Mouse (Mus musculus): ENCODE measurements around the gene Aen.

DNA sequence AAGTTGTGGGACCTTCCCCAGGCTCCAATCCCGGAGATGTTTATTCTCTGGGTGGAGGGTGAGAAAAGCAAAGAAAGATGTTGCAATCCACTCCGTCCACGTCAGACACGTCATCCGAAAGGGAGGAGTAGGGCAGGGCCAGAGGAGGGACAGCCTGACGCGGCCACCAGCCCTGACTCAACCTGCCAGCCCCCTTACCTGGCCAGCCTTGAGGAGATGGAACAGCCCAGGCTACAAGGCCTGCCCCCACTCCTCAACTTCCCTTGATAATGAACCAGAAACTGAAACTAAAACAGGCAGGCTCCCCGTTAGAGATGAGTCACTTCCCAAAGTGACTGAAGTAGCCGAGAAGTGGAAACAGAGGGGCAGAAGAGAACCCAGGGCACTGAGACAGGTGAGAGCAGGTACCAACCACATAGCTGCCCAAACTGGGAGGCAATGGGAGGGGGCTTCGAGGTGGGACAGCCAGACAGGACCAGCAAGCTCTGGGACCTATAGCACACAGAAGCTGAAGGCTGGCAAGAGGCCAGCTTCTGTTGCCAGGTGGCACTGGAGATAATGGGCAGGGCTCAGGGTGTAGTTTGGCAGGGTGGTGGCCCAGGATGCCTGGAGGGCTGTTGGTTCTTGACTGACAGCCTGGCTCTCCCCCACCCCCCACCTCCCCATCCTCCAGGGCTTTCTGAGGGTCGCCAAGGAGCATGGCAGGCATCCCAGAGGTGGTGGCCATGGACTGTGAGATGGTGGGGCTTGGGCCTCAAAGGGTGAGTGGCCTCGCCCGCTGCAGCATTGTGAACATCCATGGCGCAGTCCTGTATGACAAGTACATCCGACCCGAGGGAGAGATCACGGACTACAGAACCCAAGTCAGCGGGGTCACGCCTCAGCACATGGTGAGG lies 18.2 kb downstream of the Aen start:
- TF ChIP-seq CTCF (IDR thresholded peaks at IDR 0.05; ENCODE audit: control insufficient read depth, insufficient read depth, insufficient replicate concordance, low read depth, low read length) = no peak
- TF ChIP-seq POLR2A (IDR thresholded peaks at IDR 0.05; ENCODE audit: control insufficient read depth, low read depth, low read length) = no peak
